Mouse (Mus musculus): ENCODE measurements around the gene Kcnab2. TPM values are rescaled to one million over a fixed set of nuclear protein-coding genes. Genes with fewer than 3 reads are reported as not detected.

Gene Kcnab2
- polyA plus RNA-seq, 1 experiment from 2014 or later: 9.6 TPM

Other genes starting within 250 kb of the Kcnab2 start
- gene Gpr153, start 203.6 kb downstream of the Kcnab2 start, polyA plus RNA-seq (2014; fragmentation: Nextera tagmentation; extraction: Ambion mirVana): 1.9 and 2.2 TPM in 2 replicates
- gene Hes3, start 186.2 kb downstream of the Kcnab2 start, polyA plus RNA-seq (2014; fragmentation: Nextera tagmentation; extraction: Ambion mirVana): not detected in 2 replicates
- 20.6 and 21.1 TPM in 2 replicates for gene Icmt, start 180.6 kb downstream of the Kcnab2 start, polyA plus RNA-seq (2014; fragmentation: Nextera tagmentation; extraction: Ambion mirVana)
- 0.53 and 0.97 TPM in 2 replicates for gene Rnf207, start 158.9 kb downstream of the Kcnab2 start, polyA plus RNA-seq (2014; fragmentation: Nextera tagmentation; extraction: Ambion mirVana)
- 546 and 596 TPM in 2 replicates for gene Rpl22, start 152.1 kb downstream of the Kcnab2 start, polyA plus RNA-seq (2014; fragmentation: Nextera tagmentation; extraction: Ambion mirVana)
- 0.32 and 0.42 TPM in 2 replicates for gene Chd5, start 139.2 kb downstream of the Kcnab2 start, polyA plus RNA-seq (2014; fragmentation: Nextera tagmentation; extraction: Ambion mirVana)
- gene Nphp4, start 1.2 kb downstream of the Kcnab2 start, polyA plus RNA-seq (2014; fragmentation: Nextera tagmentation; extraction: Ambion mirVana): 1.0 and 1.2 TPM in 2 replicates